Mouse (Mus musculus): Measurements from ENCODE around the gene Gm20547. TPM values are rescaled to one million over a fixed set of nuclear protein-coding genes. Genes with fewer than 3 reads are reported as not detected.
"Not testable (repeated sequence)": the region's sequence is repeated elsewhere in the genome, so short reads cannot be mapped to it uniquely, and the experiment has no call there.

Gene Gm20547
- polyA plus RNA-seq, 1 experiment from 2014 or later: 0.10 TPM

GRCm38 (mm10) chr17:34910982-34911381 is 29.1 kb upstream of the Gm20547 start:
- no peak overlapping the region for H3K4me2 ChIP-seq (replicated peaks)
- WGBS: 84% methylated on average over 10 of the region's 10 CpGs
- peaks cover 84% of the 10 kb centered on the region for H3K36me3 ChIP-seq
- ATAC-seq (ENCODE audit: low FRiP score): no peak
- H3K4me1 ChIP-seq: peaks cover 2% of the 10 kb centered on the region; the same call in 1 of the 2 replicates
- H3K9me3 ChIP-seq (replicated peaks): no peaks in the 10 kb centered on the region
- H3K27me3 ChIP-seq: no peaks in the 10 kb centered on the region
- no peak overlapping the region for H3K27ac ChIP-seq
- no peak overlapping the region for H3K9ac ChIP-seq
- H3K4me3 ChIP-seq: no peak overlapping the region

GRCm38 (mm10) chr17:34902895-34903294 is 21.1 kb upstream of the Gm20547 start:
- 88% methylated on average over 9 of the region's 9 CpGs for WGBS
- no peak overlapping the region for H3K4me2 ChIP-seq (replicated peaks)
- no peak overlapping the region for H3K9ac ChIP-seq
- no peaks in the 10 kb centered on the region for H3K9me3 ChIP-seq (replicated peaks)
- no peak for ATAC-seq (ENCODE audit: low FRiP score)
- peaks cover 63% of the 10 kb centered on the region for H3K36me3 ChIP-seq
- no peak overlapping the region for H3K4me3 ChIP-seq
- no peak overlapping the region for H3K27ac ChIP-seq
- H3K4me1 ChIP-seq: peaks cover 14% of the 10 kb centered on the region
- no peaks in the 10 kb centered on the region for H3K27me3 ChIP-seq

GRCm38 (mm10) chr17:34901948-34902347 is 20.1 kb upstream of the Gm20547 start:
- not testable (repeated sequence) for H3K9me3 ChIP-seq (replicated peaks); H3K27me3 ChIP-seq; H3K9ac ChIP-seq; H3K27ac ChIP-seq; H3K4me3 ChIP-seq; H3K4me2 ChIP-seq (replicated peaks); ATAC-seq (ENCODE audit: low FRiP score)
- Histone ChIP-seq H3K4me1 (peaks cover 24% of the 10 kb centered on the region), H3K36me3 (peaks cover 54% of the 10 kb centered on the region)
- WGBS: 91% methylated on average over 9 of the region's 10 CpGs

GRCm38 (mm10) chr17:34900826-34901225 is 19.0 kb upstream of the Gm20547 start:
- not testable (repeated sequence) for ATAC-seq (ENCODE audit: low FRiP score); H3K27ac ChIP-seq; H3K4me2 ChIP-seq (replicated peaks); H3K27me3 ChIP-seq; H3K4me3 ChIP-seq; H3K9ac ChIP-seq; H3K9me3 ChIP-seq (replicated peaks)
- Histone ChIP-seq H3K36me3 (peaks cover 48% of the 10 kb centered on the region), H3K4me1 (peaks cover 35% of the 10 kb centered on the region)

GRCm38 (mm10) chr17:34899890-34900243 is 18.0 kb upstream of the Gm20547 start:
- Histone ChIP-seq H3K4me1 (peaks cover 43% of the 10 kb centered on the region), H3K9me3 (replicated peaks) (no peaks in the 10 kb centered on the region), H3K4me3 (peak overlapping the region; percentile 100), H3K27me3 (no peaks in the 10 kb centered on the region), H3K36me3 (peaks cover 38% of the 10 kb centered on the region), H3K4me2 (replicated peaks) (peak overlapping the region; percentile 98), H3K9ac (peak overlapping the region; percentile 100), H3K27ac (peak overlapping the region; percentile 98)
- no peak for ATAC-seq (ENCODE audit: low FRiP score)
- 2% methylated on average over 5 of the region's 5 CpGs for WGBS

GRCm38 (mm10) chr17:34899053-34899889 is 17.4 kb upstream of the Gm20547 start:
- peak; percentile 8; the same call in 1 of the 2 replicates for ATAC-seq (ENCODE audit: low FRiP score)
- peak overlapping the region; percentile 98 for H3K4me2 ChIP-seq (replicated peaks)
- no peaks in the 10 kb centered on the region for H3K9me3 ChIP-seq (replicated peaks)
- H3K4me1 ChIP-seq: peaks cover 43% of the 10 kb centered on the region
- H3K27me3 ChIP-seq: no peaks in the 10 kb centered on the region
- H3K36me3 ChIP-seq: peaks cover 32% of the 10 kb centered on the region
- H3K27ac ChIP-seq: peak overlapping the region; percentile 98
- peak overlapping the region; percentile 100 for H3K9ac ChIP-seq
- H3K4me3 ChIP-seq: peak overlapping the region; percentile 100
- under 1% methylated on average over 30 of the region's 45 CpGs for WGBS

- 0 out of 2 replicates have a peak, but pooled peaks have one; percentile 6 for ATAC-seq (ENCODE audit: low FRiP score)
- H3K27ac ChIP-seq: peak overlapping the region; percentile 98
- H3K4me1 ChIP-seq: peaks cover 44% of the 10 kb centered on the region
- H3K9me3 ChIP-seq (replicated peaks): no peaks in the 10 kb centered on the region
- peak overlapping the region; percentile 98 for H3K4me2 ChIP-seq (replicated peaks)
- no peaks in the 10 kb centered on the region for H3K27me3 ChIP-seq
- H3K4me3 ChIP-seq: peak overlapping the region; percentile 100
- WGBS: 0% methylated on average over 8 of the region's 47 CpGs
- H3K9ac ChIP-seq: peak overlapping the region; percentile 100
- peaks cover 27% of the 10 kb centered on the region for H3K36me3 ChIP-seq
Measured at GRCm38 (mm10) chr17:34898706-34899052, 16.8 kb upstream of the Gm20547 start.

- Histone ChIP-seq H3K36me3 (peaks cover 21% of the 10 kb centered on the region), H3K27ac (peak within 1 kb of the TSS; percentile 98), H3K27me3 (no peaks in the 10 kb centered on the region), H3K4me2 (replicated peaks) (peak within 1 kb of the TSS; percentile 98), H3K9me3 (replicated peaks) (no peaks in the 10 kb centered on the region), H3K4me3 (peak within 1 kb of the TSS; percentile 100), H3K4me1 (peaks cover 48% of the 10 kb centered on the region), H3K9ac (peak within 1 kb of the TSS; percentile 100)
- WGBS: 0% methylated on average over 23 of the region's 44 CpGs
- ATAC-seq (ENCODE audit: low FRiP score): peak; percentile 15; the same call in 1 of the 2 replicates
Measured at GRCm38 (mm10) chr17:34898160-34898586, 16.3 kb upstream of the Gm20547 start, which contains the start of the genes C2 and Ehmt2. C2 (minus strand) TSS chr17:34898265. Ehmt2 (plus strand) TSS chr17:34898469.

- Histone ChIP-seq H3K4me1 (peaks cover 48% of the 10 kb centered on the region), H3K27me3 (no peaks in the 10 kb centered on the region), H3K9me3 (replicated peaks) (no peaks in the 10 kb centered on the region), H3K27ac (peak overlapping the region; percentile 98), H3K4me2 (replicated peaks) (peak overlapping the region; percentile 98), H3K4me3 (peak overlapping the region; percentile 100), H3K9ac (peak overlapping the region; percentile 100), H3K36me3 (peaks cover 15% of the 10 kb centered on the region)
- WGBS: 25% methylated on average over 10 of the region's 10 CpGs
- no peak for ATAC-seq (ENCODE audit: low FRiP score)
Measured at GRCm38 (mm10) chr17:34897373-34898159, 15.7 kb upstream of the Gm20547 start.

- no peak for ATAC-seq (ENCODE audit: low FRiP score)
- peaks cover 48% of the 10 kb centered on the region for H3K4me1 ChIP-seq
- H3K27me3 ChIP-seq: no peaks in the 10 kb centered on the region
- H3K9me3 ChIP-seq (replicated peaks): no peaks in the 10 kb centered on the region
- peak overlapping the region; percentile 76 for H3K4me3 ChIP-seq
- no peak overlapping the region for H3K27ac ChIP-seq
- peak overlapping the region; percentile 19; the same call in 1 of the 2 replicates for H3K9ac ChIP-seq
- H3K4me2 ChIP-seq (replicated peaks): peak overlapping the region; percentile 98
- H3K36me3 ChIP-seq: peaks cover 7% of the 10 kb centered on the region
- 88% methylated on average over 17 of the region's 17 CpGs for WGBS
Measured at GRCm38 (mm10) chr17:34896366-34896765, 14.5 kb upstream of the Gm20547 start.

- peak overlapping the region; percentile 98 for H3K4me2 ChIP-seq (replicated peaks)
- peak overlapping the region; percentile 97 for H3K9ac ChIP-seq
- H3K27me3 ChIP-seq: no peaks in the 10 kb centered on the region
- H3K4me3 ChIP-seq: peak overlapping the region; percentile 76
- 94% methylated on average over 15 of the region's 15 CpGs for WGBS
- H3K9me3 ChIP-seq (replicated peaks): no peaks in the 10 kb centered on the region
- peaks cover 5% of the 10 kb centered on the region for H3K36me3 ChIP-seq
- peaks cover 48% of the 10 kb centered on the region for H3K4me1 ChIP-seq
- ATAC-seq (ENCODE audit: low FRiP score): no peak
- peak overlapping the region; percentile 92 for H3K27ac ChIP-seq
Measured at GRCm38 (mm10) chr17:34895724-34896123, 13.9 kb upstream of the Gm20547 start.

All from hindbrain, embryonic 12.5 days (tissue).